Mouse (Mus musculus): Measurements from ENCODE around the gene Phtf2. TPM values are rescaled to one million over a fixed set of nuclear protein-coding genes. Genes with fewer than 3 reads are reported as not detected.
A peak's percentile ranks its signal among the peaks of the same experiment; 100 is the strongest.

Phtf2 gene
- polyA plus RNA-seq, 1 experiment from 2014 or later, result 23.2 TPM

DNA sequence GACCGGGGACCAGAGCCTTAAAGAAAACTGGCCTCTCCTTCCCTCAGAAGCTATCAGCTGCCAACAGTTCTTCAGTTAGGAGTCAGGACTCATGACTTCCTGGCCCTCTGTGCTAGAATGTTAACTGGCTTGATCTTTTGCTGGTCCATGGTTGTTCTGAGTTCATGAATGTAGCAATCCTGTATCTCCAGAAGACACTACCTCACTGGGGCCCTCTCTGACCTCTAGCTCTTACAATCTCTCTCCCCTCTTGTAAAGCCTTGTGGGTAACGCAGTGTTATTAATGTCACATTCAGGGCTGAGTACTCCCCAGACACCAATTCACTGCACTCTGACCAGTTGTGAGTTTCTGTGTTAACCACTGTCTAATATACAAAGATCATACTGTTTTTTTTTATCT is 22.7 kb upstream of the Phtf2 start:
- Histone ChIP-seq H3K4me1 (replicated peaks) (no peaks in the 10 kb centered on the region), H3K4me3 (replicated peaks) (no peak overlapping the region), H3K9me3 (no peaks in the 10 kb centered on the region), H3K9ac (replicated peaks) (no peak overlapping the region), H3K27ac (no peak overlapping the region), H3K36me3 (peaks cover 25% of the 10 kb centered on the region), H3K27me3 (no peaks in the 10 kb centered on the region), H3K4me2 (replicated peaks) (no peak overlapping the region)
- 90% methylated on average over 2 of the region's 2 CpGs for WGBS
- no peak for ATAC-seq

DNA sequence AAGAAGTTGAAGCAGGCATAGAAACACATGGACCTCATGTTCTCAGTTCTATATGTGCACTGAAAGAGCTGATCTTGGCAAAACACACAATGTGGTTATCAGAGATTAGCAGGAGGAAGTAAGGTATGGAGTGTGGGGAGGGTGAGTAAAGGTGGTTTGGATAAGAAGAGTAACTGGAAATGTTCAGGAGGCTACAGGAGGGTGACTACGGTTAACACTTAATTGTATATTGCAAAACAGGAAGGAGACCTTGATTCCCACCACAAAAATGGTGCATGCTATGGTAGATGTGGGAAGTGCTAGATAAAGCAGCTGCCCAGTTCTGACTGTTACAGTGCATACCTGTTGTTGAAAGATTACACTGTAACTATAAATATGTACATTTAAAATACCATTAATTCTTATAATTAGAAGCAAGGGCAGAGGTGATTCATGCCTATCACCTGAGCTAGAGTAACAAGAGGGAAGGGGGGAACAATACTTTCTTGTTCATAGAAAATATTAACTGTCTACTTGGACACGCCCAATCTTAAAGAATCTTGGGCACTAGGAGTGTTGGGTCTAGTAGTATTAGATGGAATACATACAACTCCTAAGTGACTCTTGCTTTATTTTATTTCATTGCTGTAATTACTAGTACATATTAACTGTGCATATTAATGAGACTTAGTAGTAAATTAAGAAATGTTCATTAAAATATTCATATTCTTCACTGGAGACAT is 15.7 kb upstream of the Phtf2 start:
- Histone ChIP-seq H3K36me3 (peaks cover 31% of the 10 kb centered on the region), H3K9ac (replicated peaks) (no peak overlapping the region), H3K4me3 (replicated peaks) (no peak overlapping the region), H3K27me3 (no peaks in the 10 kb centered on the region), H3K27ac (no peak overlapping the region), H3K4me1 (replicated peaks) (no peaks in the 10 kb centered on the region), H3K4me2 (replicated peaks) (no peak overlapping the region), H3K9me3 (no peaks in the 10 kb centered on the region)
- 89% methylated on average over 2 of the region's 2 CpGs for WGBS
- ATAC-seq, result no peak

DNA sequence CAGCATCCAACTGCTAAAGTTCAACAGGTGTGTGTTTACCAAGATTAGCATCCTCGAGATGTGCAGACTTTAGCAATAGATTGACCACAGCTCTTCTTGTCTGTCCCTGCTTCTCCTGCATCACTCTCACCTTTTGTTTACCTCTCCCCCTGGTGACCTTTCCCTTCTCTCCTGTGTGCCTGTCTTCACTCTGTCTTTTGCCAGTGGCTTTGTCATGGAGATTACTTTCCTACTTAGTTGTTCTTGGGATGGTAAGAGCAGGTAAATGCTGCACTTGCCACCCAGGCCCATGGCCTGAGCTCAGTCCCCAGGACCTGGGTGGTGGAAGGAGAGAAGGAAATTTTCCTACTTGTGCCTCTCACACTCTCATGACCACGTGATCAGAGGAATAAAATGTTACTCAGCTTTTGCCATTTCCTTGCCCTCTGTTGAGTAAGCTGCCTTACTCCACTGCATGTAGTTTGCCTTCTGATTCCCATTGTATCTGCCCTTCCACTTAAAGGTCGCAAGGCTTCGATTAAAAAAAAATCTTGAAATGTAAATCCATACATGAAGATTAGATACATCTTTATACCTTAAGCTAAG is 2.2 kb upstream of the Phtf2 start:
- peak overlapping the region; percentile 80; the same call in 1 of the 2 replicates for H3K9ac ChIP-seq (replicated peaks)

DNA sequence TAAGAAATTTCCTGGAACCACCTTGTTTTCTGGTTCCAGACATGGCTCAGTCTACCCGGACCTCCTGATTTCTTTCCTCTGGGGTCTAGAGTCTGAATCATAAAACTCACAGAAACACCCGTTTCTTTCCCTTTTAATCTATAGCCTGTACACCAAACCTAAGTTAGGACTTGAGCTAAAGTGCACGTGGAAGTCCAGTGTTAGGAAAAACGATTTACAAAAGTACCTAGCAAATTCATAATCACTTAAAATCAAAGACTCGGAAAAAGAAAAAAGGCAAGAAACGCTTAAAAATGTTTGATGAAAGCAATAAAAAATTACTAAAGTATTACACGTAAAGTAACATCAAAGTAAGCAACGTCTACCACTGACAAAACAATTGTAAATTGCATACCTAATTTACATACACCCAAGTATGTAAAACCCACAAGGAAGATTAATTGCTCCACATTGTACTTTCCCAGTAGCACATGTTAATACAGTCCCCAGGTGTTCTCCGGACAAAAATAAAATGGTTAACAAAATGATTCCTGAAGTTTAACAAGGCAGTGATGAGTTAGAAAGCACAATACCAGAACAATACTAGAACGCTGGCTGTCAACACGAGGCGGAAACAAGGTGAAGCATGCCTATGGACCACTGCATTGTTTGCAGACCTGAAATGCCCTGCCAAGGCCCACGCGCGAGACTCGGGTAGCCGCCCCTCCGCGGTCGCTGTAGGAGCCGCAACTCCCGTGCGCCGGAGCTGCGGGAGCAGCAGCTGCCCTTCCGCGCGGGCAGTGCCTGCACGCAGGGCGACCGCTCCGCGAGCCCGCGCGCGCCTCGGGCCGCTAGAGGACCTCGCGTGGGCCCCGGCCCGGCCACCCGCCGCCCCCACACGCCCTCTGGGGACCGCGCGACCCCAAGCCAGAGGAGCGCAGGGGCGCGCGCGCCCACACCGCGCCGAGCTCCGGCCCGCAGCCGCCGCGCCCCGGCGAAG is 838 bp downstream of the Phtf2 start:
- Histone ChIP-seq H3K9ac (replicated peaks) (peak overlapping the region; percentile 77), H3K9me3 (no peaks in the 10 kb centered on the region), H3K27me3 (no peaks in the 10 kb centered on the region), H3K4me3 (replicated peaks) (peak overlapping the region; percentile 85), H3K4me1 (replicated peaks) (peaks cover 24% of the 10 kb centered on the region), H3K4me2 (replicated peaks) (peak overlapping the region; percentile 63), H3K27ac (peak overlapping the region; percentile 97), H3K36me3 (peaks cover 8% of the 10 kb centered on the region)
- ATAC-seq, result no peak; the same call in 1 of the 2 replicates
- 2% methylated on average over 49 of the region's 64 CpGs for WGBS

More for the DNA sequence above, 2.2 kb upstream of the Phtf2 start:
- Histone ChIP-seq H3K4me2 (replicated peaks) (peak overlapping the region; percentile 82), H3K27me3 (no peaks in the 10 kb centered on the region), H3K36me3 (peaks cover 16% of the 10 kb centered on the region), H3K9me3 (no peaks in the 10 kb centered on the region), H3K27ac (no peak overlapping the region), H3K4me3 (replicated peaks) (no peak overlapping the region; the same call in 1 of the 2 replicates), H3K4me1 (replicated peaks) (peaks cover 24% of the 10 kb centered on the region)
- WGBS, result 84% methylated on average over 4 of the region's 4 CpGs
- no peak for ATAC-seq

DNA sequence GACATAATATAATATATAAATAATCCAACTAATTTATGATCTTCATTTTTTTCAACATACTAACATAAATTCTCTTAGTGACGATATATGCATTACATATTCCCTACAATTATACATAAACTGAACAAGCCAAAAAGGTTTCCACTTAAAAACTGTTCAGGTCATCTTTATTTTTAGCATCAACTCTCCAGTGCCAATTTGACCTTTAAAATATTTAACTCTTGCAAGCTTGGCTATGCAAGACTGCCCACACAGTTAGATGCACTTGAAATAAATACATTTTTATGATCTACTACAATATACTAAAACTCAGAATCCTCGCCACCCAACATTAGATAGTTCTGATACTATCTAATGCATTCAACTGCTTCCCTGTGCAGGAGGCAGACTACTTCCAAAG is 1.5 kb downstream of the Phtf2 start:
- peak overlapping the region; percentile 63 for H3K4me2 ChIP-seq (replicated peaks)
- peaks cover 3% of the 10 kb centered on the region for H3K36me3 ChIP-seq
- H3K9me3 ChIP-seq, result no peaks in the 10 kb centered on the region
- H3K27ac ChIP-seq, result no peak overlapping the region
- WGBS, result 77% methylated on average over 2 of the region's 2 CpGs
- peak overlapping the region; percentile 57 for H3K9ac ChIP-seq (replicated peaks)
- peak overlapping the region; percentile 85 for H3K4me3 ChIP-seq (replicated peaks)
- no peak for ATAC-seq
- H3K4me1 ChIP-seq (replicated peaks), result peaks cover 24% of the 10 kb centered on the region
- no peaks in the 10 kb centered on the region for H3K27me3 ChIP-seq

DNA sequence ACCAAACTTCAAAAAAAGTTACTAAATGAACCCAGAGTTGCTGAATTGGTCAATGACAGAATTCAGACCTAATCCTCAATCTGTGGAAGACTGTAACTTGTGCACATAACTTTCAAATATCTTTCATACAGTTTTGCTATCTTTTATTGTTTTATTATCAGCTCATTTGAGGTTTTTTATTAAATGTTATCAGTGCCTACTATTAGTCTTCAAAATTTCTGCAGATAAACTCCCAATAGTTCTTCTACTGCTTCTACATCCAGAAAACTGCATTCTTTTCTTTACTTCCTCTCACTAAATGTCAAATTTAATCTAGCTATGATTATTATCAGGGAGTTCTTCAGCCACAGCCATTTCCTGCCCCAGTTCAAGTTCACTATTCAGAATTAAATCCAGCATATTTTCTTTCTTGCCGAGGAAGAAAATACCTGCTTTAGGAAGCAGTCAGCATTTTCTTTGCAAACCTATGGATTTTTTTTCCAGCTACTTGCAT is 4.9 kb downstream of the Phtf2 start:
- Histone ChIP-seq H3K4me3 (replicated peaks) (no peak overlapping the region), H3K36me3 (0 out of 2 replicates have a peak, but pooled peaks cover 3% of the 10 kb centered on the region), H3K27ac (no peak overlapping the region), H3K27me3 (no peaks in the 10 kb centered on the region), H3K4me1 (replicated peaks) (peaks cover 6% of the 10 kb centered on the region), H3K9ac (replicated peaks) (no peak overlapping the region), H3K9me3 (no peaks in the 10 kb centered on the region), H3K4me2 (replicated peaks) (no peak overlapping the region)
- no peak for ATAC-seq
- WGBS, result 79% methylated on average over 1 of the region's 1 CpGs

DNA sequence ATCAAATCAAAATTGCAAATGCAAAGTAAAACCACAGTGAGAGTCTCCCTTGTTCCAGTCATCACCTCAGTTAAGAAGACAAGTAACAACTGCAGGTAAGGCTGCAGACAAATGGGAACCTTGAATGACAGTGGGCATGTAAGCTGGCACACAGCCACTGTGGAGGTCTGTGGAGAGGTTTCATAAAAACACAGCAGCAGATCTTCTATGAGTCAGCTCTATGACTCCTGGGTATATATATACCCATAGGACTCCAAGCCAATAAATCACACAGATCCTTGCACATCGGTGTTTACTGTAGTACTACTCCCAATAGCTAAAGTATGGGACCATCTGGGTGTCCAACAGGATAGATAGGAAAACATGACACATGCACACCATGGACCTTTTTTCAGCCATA is 8.8 kb downstream of the Phtf2 start:
- Histone ChIP-seq H3K27me3 (no peaks in the 10 kb centered on the region), H3K4me3 (replicated peaks) (no peak overlapping the region), H3K36me3 (0 out of 2 replicates have a peak, but pooled peaks cover 3% of the 10 kb centered on the region), H3K9me3 (no peaks in the 10 kb centered on the region), H3K4me2 (replicated peaks) (no peak overlapping the region), H3K9ac (replicated peaks) (no peak overlapping the region), H3K27ac (no peak overlapping the region), H3K4me1 (replicated peaks) (no peaks in the 10 kb centered on the region)
- WGBS, result 95% methylated on average over 1 of the region's 1 CpGs
- no peak for ATAC-seq

DNA sequence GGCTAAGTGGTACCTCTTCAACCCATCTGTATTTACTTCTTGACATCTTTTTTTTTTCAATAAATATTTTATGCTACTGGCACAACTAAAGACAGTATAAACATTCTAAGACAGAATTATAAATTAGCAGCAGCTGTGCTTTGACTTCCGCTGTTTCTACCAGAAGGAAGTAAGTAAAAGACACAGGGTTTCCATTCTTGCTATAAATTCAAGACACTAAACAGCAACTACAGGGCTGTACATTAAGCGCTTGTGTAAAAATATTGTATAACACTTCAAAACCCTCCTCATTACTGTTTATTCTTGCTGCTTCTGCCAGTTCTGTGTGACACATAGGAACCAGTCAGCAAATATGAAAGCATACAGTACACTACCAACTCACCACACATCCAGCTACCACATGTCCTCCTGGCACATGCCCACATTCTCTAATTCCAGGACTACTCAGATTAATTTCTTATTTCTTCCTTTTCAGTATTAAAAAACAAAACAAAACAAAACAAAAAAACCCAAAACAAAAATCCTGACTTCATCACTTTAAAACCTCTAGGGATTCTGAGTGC is 16.6 kb downstream of the Phtf2 start:
- Histone ChIP-seq H3K27ac (no peak overlapping the region), H3K27me3 (no peaks in the 10 kb centered on the region), H3K36me3 (no peaks in the 10 kb centered on the region), H3K9ac (replicated peaks) (no peak overlapping the region), H3K4me3 (replicated peaks) (no peak overlapping the region), H3K4me1 (replicated peaks) (no peaks in the 10 kb centered on the region), H3K4me2 (replicated peaks) (no peak overlapping the region), H3K9me3 (no peaks in the 10 kb centered on the region)
- no peak for ATAC-seq
- 96% methylated on average over 2 of the region's 2 CpGs for WGBS

DNA sequence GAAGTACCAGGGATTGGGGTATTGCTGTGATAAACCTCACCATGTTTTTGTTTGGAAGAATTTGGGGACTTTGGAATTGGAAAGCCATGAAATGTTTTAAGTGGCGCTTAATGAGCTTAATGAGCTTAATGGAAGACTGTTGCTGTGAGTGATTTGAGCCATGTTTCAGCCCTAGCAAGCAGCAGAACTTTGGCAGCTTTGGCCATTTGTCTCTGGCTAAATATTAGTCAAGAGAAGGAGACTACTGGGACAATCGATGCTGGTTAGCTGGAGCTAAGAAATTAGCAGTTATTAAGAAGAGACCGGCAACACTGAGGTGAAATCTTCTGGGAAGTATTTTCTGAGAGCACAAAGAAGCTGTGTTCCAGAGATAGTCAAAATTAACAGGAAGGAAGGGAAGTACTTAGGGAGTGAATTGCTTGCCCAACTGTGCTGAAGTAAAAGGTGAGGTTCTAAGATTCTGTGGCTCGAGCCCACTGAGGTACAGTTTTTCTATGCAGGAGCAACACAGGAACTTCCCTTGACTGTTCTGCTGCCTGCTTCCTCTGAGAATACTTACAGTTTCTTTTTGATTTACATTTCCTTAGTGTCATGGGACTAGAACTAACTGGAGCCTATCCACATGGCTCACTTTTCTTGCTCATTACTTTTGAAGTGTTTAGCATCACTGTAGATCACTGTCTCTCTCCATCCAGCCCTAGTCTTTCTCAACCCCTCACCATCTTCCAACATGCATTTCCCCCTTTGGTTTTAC is 17.5 kb downstream of the Phtf2 start:
- no peaks in the 10 kb centered on the region for H3K9me3 ChIP-seq
- H3K4me3 ChIP-seq (replicated peaks), result no peak overlapping the region
- WGBS, result 89% methylated on average over 4 of the region's 4 CpGs
- 0 out of 2 replicates have a peak, but pooled peaks cover under 1% of the 10 kb centered on the region for H3K36me3 ChIP-seq
- ATAC-seq, result no peak
- no peak overlapping the region for H3K27ac ChIP-seq
- no peaks in the 10 kb centered on the region for H3K27me3 ChIP-seq
- H3K4me1 ChIP-seq (replicated peaks), result no peaks in the 10 kb centered on the region
- H3K4me2 ChIP-seq (replicated peaks), result no peak overlapping the region
- H3K9ac ChIP-seq (replicated peaks), result no peak overlapping the region

DNA sequence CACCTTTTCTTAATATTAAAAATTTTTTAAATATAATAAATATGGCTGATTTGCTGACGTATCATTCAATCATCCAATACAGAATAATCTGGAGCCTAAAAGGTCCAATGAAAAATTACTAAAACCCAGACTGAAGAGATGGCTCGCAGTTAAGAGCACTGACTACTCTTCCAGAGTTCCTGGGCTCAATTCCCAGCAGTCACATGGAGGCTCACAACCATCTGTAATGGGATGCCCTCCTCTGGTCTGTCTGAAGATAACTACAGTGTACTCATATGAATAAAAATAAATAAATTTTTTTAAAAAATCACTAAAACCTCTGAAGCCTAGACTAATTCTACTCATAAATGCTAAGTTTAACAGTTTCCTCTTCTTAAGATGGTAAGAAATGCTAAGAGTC is 20.0 kb downstream of the Phtf2 start:
- no peak for ATAC-seq
- 100% methylated on average over 2 of the region's 2 CpGs for WGBS
- Histone ChIP-seq H3K9me3 (peaks cover 2% of the 10 kb centered on the region; the same call in 1 of the 2 replicates), H3K4me3 (replicated peaks) (no peak overlapping the region), H3K27ac (no peak overlapping the region), H3K4me1 (replicated peaks) (no peaks in the 10 kb centered on the region), H3K4me2 (replicated peaks) (no peak overlapping the region), H3K27me3 (no peaks in the 10 kb centered on the region), H3K36me3 (0 out of 2 replicates have a peak, but pooled peaks cover 7% of the 10 kb centered on the region), H3K9ac (replicated peaks) (no peak overlapping the region)

DNA sequence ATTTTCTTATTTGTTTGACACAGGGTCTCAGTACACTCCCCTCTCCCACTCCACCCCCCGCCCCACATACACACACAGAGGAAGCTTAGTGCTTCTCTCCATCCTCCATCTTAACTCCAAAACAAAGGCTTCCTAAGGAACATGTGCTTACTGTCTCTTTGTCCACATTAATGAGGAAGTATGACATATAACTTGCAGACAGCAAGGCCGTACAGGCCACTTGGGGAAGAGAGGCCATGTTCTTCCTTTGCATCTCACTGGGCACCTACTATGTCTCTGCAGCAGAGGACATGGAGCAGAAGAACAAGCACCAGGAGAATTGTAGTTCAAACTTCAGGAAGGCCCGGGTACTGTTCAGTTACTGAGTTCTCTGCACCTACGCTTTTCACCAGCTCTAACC is 21.4 kb downstream of the Phtf2 start:
- H3K4me1 ChIP-seq (replicated peaks), result no peaks in the 10 kb centered on the region
- 96% methylated on average over 4 of the region's 4 CpGs for WGBS
- H3K4me2 ChIP-seq (replicated peaks), result no peak overlapping the region
- no peaks in the 10 kb centered on the region for H3K27me3 ChIP-seq
- no peak for ATAC-seq
- H3K9me3 ChIP-seq, result peaks cover 2% of the 10 kb centered on the region; the same call in 1 of the 2 replicates
- H3K27ac ChIP-seq, result no peak overlapping the region
- H3K9ac ChIP-seq (replicated peaks), result no peak overlapping the region
- H3K4me3 ChIP-seq (replicated peaks), result no peak overlapping the region
- H3K36me3 ChIP-seq, result 0 out of 2 replicates have a peak, but pooled peaks cover 7% of the 10 kb centered on the region

Measured in midbrain, embryonic 13.5 days (tissue).